In genomic region chr13:44168186-44168585, GRCm38 (mm10) we compare ENCODE assay signal across 27 mouse cellular contexts.
DNase-seq lines count a peak whose midpoint lies in the region; ATAC-seq and TF ChIP-seq lines count a peak whose summit lies in the region.
"Had no signal": no experiment of that assay in that cellular context is flagged by ENCODE, and none has a peak within 500 bp of the region (broad histone marks: within the 10 kb centered on the region; RNA-seq: fewer than 3 reads in every experiment).

No protein-coding gene starts in this region.

- H3K4me1 ChIP-seq in embryonic facial prominence, embryonic 14.5 days (ENCODE audit: control insufficient read depth, insufficient read depth, low read length), result peaks cover 7% of the 10 kb centered on the region
- H3K4me1 ChIP-seq in embryonic facial prominence, embryonic 10.5 days, result peaks cover 26% of the 10 kb centered on the region
- peaks cover 5% of the 10 kb centered on the region; the same call in 1 of the 2 replicates for H3K4me1 ChIP-seq in lung, embryonic 14.5 days (ENCODE audit: insufficient read depth)
- no peaks in the 10 kb centered on the region for H3K4me1 ChIP-seq in hindbrain, embryonic 14.5 days (replicated peaks; ENCODE audit: control insufficient read depth, insufficient read depth, low read length)
- H3K4me1 ChIP-seq: forebrain, embryonic 13.5 days; intestine, embryonic 15.5 days; midbrain, embryonic 12.5 days had no signal

- H3K27me3 ChIP-seq in embryonic facial prominence, embryonic 14.5 days (replicated peaks; ENCODE audit: control insufficient read depth, insufficient read depth, low read length), result no peaks in the 10 kb centered on the region
- H3K27me3 ChIP-seq in embryonic facial prominence, embryonic 10.5 days (replicated peaks; ENCODE audit: low read depth, poor library complexity, severe bottlenecking), result 0 out of 2 replicates have a peak, but pooled peaks cover under 1% of the 10 kb centered on the region
- H3K27me3 ChIP-seq in lung, embryonic 14.5 days (ENCODE audit: insufficient read depth, low read length), result no peaks in the 10 kb centered on the region
- no peaks in the 10 kb centered on the region for H3K27me3 ChIP-seq in hindbrain, embryonic 14.5 days (ENCODE audit: control insufficient read depth, insufficient read depth, low read length)
- H3K27me3 ChIP-seq: embryonic facial prominence, embryonic 15.5 days; forebrain, embryonic 13.5 days; intestine, embryonic 15.5 days; Patski had no signal

- H3K9ac ChIP-seq in embryonic facial prominence, embryonic 14.5 days (ENCODE audit: low read depth, low read length), result no peak overlapping the region
- no peak overlapping the region for H3K9ac ChIP-seq in lung, embryonic 14.5 days
- H3K9ac ChIP-seq in hindbrain, embryonic 14.5 days, result no peak overlapping the region
- H3K9ac ChIP-seq: embryonic facial prominence, embryonic 15.5 days; forebrain, embryonic 13.5 days; intestine, embryonic 15.5 days; midbrain, embryonic 12.5 days had no signal

- TF ChIP-seq CTCF in lung, embryonic 14.5 days (IDR thresholded peaks at IDR 0.05; ENCODE audit: low read depth), result no peak

- no peaks in the 10 kb centered on the region for H3K9me3 ChIP-seq in embryonic facial prominence, embryonic 14.5 days (ENCODE audit: control insufficient read depth, low read length)
- H3K9me3 ChIP-seq in embryonic facial prominence, embryonic 10.5 days, result no peaks in the 10 kb centered on the region
- H3K9me3 ChIP-seq in lung, embryonic 14.5 days (ENCODE audit: low read depth, low read length), result no peaks in the 10 kb centered on the region
- no peaks in the 10 kb centered on the region for H3K9me3 ChIP-seq in hindbrain, embryonic 14.5 days (ENCODE audit: control insufficient read depth, low read length)
- H3K9me3 ChIP-seq: embryonic facial prominence, embryonic 15.5 days; forebrain, embryonic 13.5 days; hindbrain, embryonic 10.5 days; intestine, embryonic 15.5 days; midbrain, embryonic 12.5 days had no signal

- WGBS in embryonic facial prominence, embryonic 14.5 days, result 58% methylated on average over 5 of the region's 5 CpGs
- WGBS in embryonic facial prominence, embryonic 10.5 days, result 70% methylated on average over 5 of the region's 5 CpGs
- WGBS in lung, embryonic 14.5 days, result 20% methylated on average over 5 of the region's 5 CpGs
- 64% methylated on average over 5 of the region's 5 CpGs for WGBS in hindbrain, embryonic 14.5 days

- no peaks in the 10 kb centered on the region for H3K36me3 ChIP-seq in embryonic facial prominence, embryonic 14.5 days (ENCODE audit: control insufficient read depth, insufficient read depth, low read length)
- H3K36me3 ChIP-seq in embryonic facial prominence, embryonic 10.5 days (replicated peaks), result no peaks in the 10 kb centered on the region
- no peaks in the 10 kb centered on the region for H3K36me3 ChIP-seq in lung, embryonic 14.5 days (ENCODE audit: insufficient read depth)
- H3K36me3 ChIP-seq in hindbrain, embryonic 14.5 days (replicated peaks; ENCODE audit: control insufficient read depth, insufficient read depth), result no peaks in the 10 kb centered on the region
- H3K36me3 ChIP-seq: embryonic facial prominence, embryonic 15.5 days; hindbrain, embryonic 10.5 days; intestine, embryonic 15.5 days; midbrain, embryonic 12.5 days had no signal

- no peak for ATAC-seq in embryonic facial prominence, embryonic 14.5 days (ENCODE audit: low read depth)
- ATAC-seq in lung, embryonic 14.5 days (ENCODE audit: insufficient read depth), result 0 out of 2 replicates have a peak, but pooled peaks have one; percentile 47
- ATAC-seq in hindbrain, embryonic 14.5 days (ENCODE audit: low FRiP score), result no peak
- ATAC-seq: forebrain, embryonic 13.5 days; hindbrain, postnatal 0 days; intestine, embryonic 15.5 days; Patski had no signal

- no peak overlapping the region for H3K4me3 ChIP-seq in embryonic facial prominence, embryonic 14.5 days (ENCODE audit: low read depth, low read length)
- H3K4me3 ChIP-seq in embryonic facial prominence, embryonic 10.5 days, result no peak overlapping the region
- no peak overlapping the region for H3K4me3 ChIP-seq in lung, embryonic 14.5 days (ENCODE audit: low read depth, low read length)
- H3K4me3 ChIP-seq in hindbrain, embryonic 14.5 days (replicated peaks; ENCODE audit: low read length), result no peak overlapping the region
- H3K4me3 ChIP-seq: embryonic facial prominence, embryonic 15.5 days; forebrain, embryonic 13.5 days; hindbrain, embryonic 10.5 days; intestine, embryonic 15.5 days; midbrain, embryonic 12.5 days; myocyte had no signal

- peak; percentile 24 for DNase-seq in embryonic facial prominence, embryonic 14.5 days (ENCODE audit: low spot score)
- no peak for DNase-seq in embryonic facial prominence, embryonic 10.5 days (ENCODE audit: low spot score)
- DNase-seq in lung, embryonic 14.5 days, result peak; percentile 76
- no peak for DNase-seq in lung, postnatal 36 days
- peak; percentile 20 for DNase-seq in brain, adult 2 months (ENCODE audit: low read depth, low spot score)
- peak; percentile 11 for DNase-seq in forelimb bud, embryonic 11.5 days (ENCODE audit: low read depth, low spot score)
- no peak for DNase-seq in hindbrain, embryonic 14.5 days (ENCODE audit: low spot score)
- DNase-seq in layer of hippocampus, adult 8-10 months (ENCODE audit: low spot score in 2 of 2), result no peak
- DNase-seq: adrenal gland, postnatal 14 days; cerebellum, adult 2 months; cerebellum, postnatal 14 days; gastrocnemius, postnatal 25 days; kidney, adult 2 months; layer of hippocampus, adult 9-11 months; lung, postnatal 10 days; retina, postnatal 1 day; right cerebral cortex, postnatal 14 days; thymus, postnatal 14 days had no signal

- H3K4me2 ChIP-seq in embryonic facial prominence, embryonic 14.5 days (ENCODE audit: low read depth, low read length), result no peak overlapping the region
- no peak overlapping the region for H3K4me2 ChIP-seq in lung, embryonic 14.5 days
- no peak overlapping the region for H3K4me2 ChIP-seq in hindbrain, embryonic 14.5 days (replicated peaks)
- H3K4me2 ChIP-seq: forebrain, embryonic 13.5 days; heart, embryonic 11.5 days; intestine, embryonic 15.5 days; midbrain, embryonic 12.5 days had no signal

- H3K27ac ChIP-seq in embryonic facial prominence, embryonic 14.5 days (replicated peaks; ENCODE audit: low read depth, low read length), result no peak overlapping the region
- no peak overlapping the region for H3K27ac ChIP-seq in embryonic facial prominence, embryonic 10.5 days (replicated peaks)
- no peak overlapping the region for H3K27ac ChIP-seq in lung, embryonic 14.5 days (ENCODE audit: low read depth)
- H3K27ac ChIP-seq in hindbrain, embryonic 14.5 days, result no peak overlapping the region
- H3K27ac ChIP-seq: embryonic facial prominence, embryonic 15.5 days; forebrain, embryonic 13.5 days; hindbrain, embryonic 10.5 days; hindbrain, postnatal 0 days; intestine, embryonic 15.5 days; midbrain, embryonic 12.5 days had no signal

Comparison
In these comparisons a context has a peak if more than half of its experiments do, and no peak if none do; other contexts are left out.
1. DNase-seq: peak in embryonic facial prominence, embryonic 14.5 days (single experiment), lung, embryonic 14.5 days (single experiment), brain, adult 2 months (single experiment) and forelimb bud, embryonic 11.5 days (single experiment); none in embryonic facial prominence, embryonic 10.5 days (single experiment), lung, postnatal 36 days (single experiment), hindbrain, embryonic 14.5 days (single experiment) and layer of hippocampus, adult 8-10 months (0 of 2).